Comparison of ENCODE assay signal across 22 mouse cellular contexts in genomic region chr10:58922993-58923392, GRCm38 (mm10).
"Had no signal": no experiment of that assay in that cellular context is flagged by ENCODE, and none has a peak within 500 bp of the region (broad histone marks: within the 10 kb centered on the region; RNA-seq: fewer than 3 reads in every experiment).

No protein-coding gene starts in this region.

- H3K27me3 ChIP-seq: lung, embryonic 15.5 days; midbrain, embryonic 13.5 days; neural tube, embryonic 13.5 days; neural tube, embryonic 15.5 days had no signal

- H3K4me3 ChIP-seq: lung, embryonic 15.5 days; megakaryocyte, embryonic 14.5 days; midbrain, embryonic 13.5 days; myocyte; neural tube, embryonic 13.5 days; neural tube, embryonic 15.5 days had no signal

- DNase-seq: liver, postnatal 0 days; lung, adult 2 months; lung, postnatal 14 days; lung, postnatal 36 days; retina, postnatal 1 day; right cerebral cortex, adult 18-20 months; right cerebral cortex, postnatal 25 days; right cerebral cortex, postnatal 4 days; spleen, adult 18-20 months; thymus, adult 18-20 months; thymus, postnatal 14 days; thymus, postnatal 36 days had no signal

- H3K27ac ChIP-seq: lung, embryonic 15.5 days; macrophage; midbrain, embryonic 13.5 days; neural tube, embryonic 13.5 days; neural tube, embryonic 15.5 days had no signal

- ATAC-seq: liver, postnatal 0 days; lung, postnatal 0 days; midbrain, embryonic 13.5 days; midbrain, embryonic 16.5 days had no signal

- H3K4me2 ChIP-seq: lung, embryonic 15.5 days; midbrain, embryonic 11.5 days; midbrain, embryonic 13.5 days; neural tube, embryonic 13.5 days; neural tube, embryonic 15.5 days had no signal

- H3K9ac ChIP-seq: liver, postnatal 0 days; lung, embryonic 15.5 days; midbrain, embryonic 13.5 days; neural tube, embryonic 13.5 days; neural tube, embryonic 15.5 days had no signal

- H3K9me3 ChIP-seq: lung, embryonic 15.5 days; megakaryocyte, embryonic 14.5 days; midbrain, embryonic 13.5 days; neural tube, embryonic 13.5 days; neural tube, embryonic 15.5 days had no signal

- H3K36me3 ChIP-seq: lung, embryonic 15.5 days; midbrain, embryonic 13.5 days; neural tube, embryonic 13.5 days; neural tube, embryonic 15.5 days had no signal

- H3K4me1 ChIP-seq: lung, embryonic 15.5 days; midbrain, embryonic 13.5 days; neural tube, embryonic 13.5 days had no signal
